Mouse (Mus musculus): ENCODE measurements at regions not wholly inside any gene's neighbourhood (a gene's known extent, or its start where the extent isn't known, plus 50 kb on each side); places are given as distances from the start of the nearest gene placed in this dataset.

DNA sequence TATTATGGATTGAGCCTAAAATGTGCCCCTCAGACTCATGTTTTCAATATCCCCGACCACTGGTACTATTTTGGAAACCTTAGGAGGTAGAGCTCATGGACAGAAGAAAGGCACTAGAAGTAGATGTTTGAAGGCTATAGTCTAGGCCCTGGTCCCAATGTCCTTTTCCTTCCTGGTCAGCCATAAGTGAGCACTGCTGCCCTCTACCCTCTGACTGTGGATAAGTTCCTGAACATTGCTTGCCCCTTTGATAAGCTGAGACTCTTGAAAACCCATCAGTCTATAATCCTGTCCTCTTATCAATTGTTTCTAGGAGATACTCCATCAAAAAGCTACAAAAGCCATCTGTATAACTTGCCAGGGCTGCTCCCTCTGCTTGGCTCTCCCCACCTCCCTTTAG lies 121.2 kb upstream of the Tenm3 start:
- H3K27me3 ChIP-seq (ENCODE audit: control insufficient read depth, insufficient read depth, insufficient read length): no peaks in the 10 kb centered on the region
- H3K4me3 ChIP-seq: no peak overlapping the region
- no peak overlapping the region for H3ac ChIP-seq (ENCODE audit: control insufficient read depth, insufficient read length)
- no peak overlapping the region for H3K4me2 ChIP-seq (ENCODE audit: low read depth)
- H3K36me3 ChIP-seq (ENCODE audit: control insufficient read depth, insufficient read depth): no peaks in the 10 kb centered on the region
- H3K79me2 ChIP-seq (ENCODE audit: control insufficient read depth, insufficient read depth): no peaks in the 10 kb centered on the region
- TF ChIP-seq SRF (IDR thresholded peaks at IDR 0.05; ENCODE audit: control insufficient read depth, insufficient read length, low read depth): no peak
- TF ChIP-seq POLR2AphosphoS2 (IDR thresholded peaks at IDR 0.05; ENCODE audit: insufficient read length, low read depth): no peak
- no peak for TF ChIP-seq MYOD1 (IDR thresholded peaks at IDR 0.05; ENCODE audit: control insufficient read depth in 1 of 3, insufficient read length in 2 of 3, low read depth in 2 of 3)
- no peak for TF ChIP-seq E2F4 (IDR thresholded peaks at IDR 0.05; ENCODE audit: insufficient read depth)
- no peak for TF ChIP-seq REST (IDR thresholded peaks at IDR 0.05; ENCODE audit: insufficient read depth, insufficient read length)
- TF ChIP-seq TCF3 (IDR thresholded peaks at IDR 0.05; ENCODE audit: insufficient read length, low read depth): no peak

DNA sequence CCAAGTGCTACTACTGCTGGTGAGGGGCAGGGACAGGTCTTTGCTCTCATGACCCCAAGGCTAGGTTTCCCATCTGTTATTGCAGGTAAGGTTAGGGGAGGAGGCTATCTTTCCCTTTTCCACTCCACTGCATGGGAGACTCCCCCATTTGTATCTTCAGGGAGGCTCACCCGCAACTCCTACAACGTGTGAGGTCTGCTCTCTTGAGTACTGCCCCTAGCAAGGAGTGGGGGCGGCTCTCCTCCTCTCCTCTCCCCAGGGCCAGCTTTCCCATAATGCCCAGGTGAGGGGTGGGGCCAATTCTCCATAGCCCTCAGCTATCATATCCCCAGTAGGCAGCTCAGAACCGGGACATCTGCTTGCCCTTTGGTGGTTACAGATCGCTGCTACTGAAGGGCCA lies 113.9 kb upstream of the Tenm3 start:
- TF ChIP-seq USF1 (IDR thresholded peaks at IDR 0.05; ENCODE audit: low read depth) (no peak), E2F4 (IDR thresholded peaks at IDR 0.05; ENCODE audit: insufficient read depth) (no peak), CEBPB (IDR thresholded peaks at IDR 0.05; ENCODE audit: insufficient read depth, poor library complexity, severe bottlenecking) (no peak), TCF3 (IDR thresholded peaks at IDR 0.05; ENCODE audit: insufficient read length, low read depth) (no peak), MYOG (IDR thresholded peaks at IDR 0.05; ENCODE audit: control insufficient read depth in 1 of 3, insufficient read depth in 1 of 3, insufficient read length in 2 of 3, low read depth in 2 of 3) (no peak), SRF (IDR thresholded peaks at IDR 0.05; ENCODE audit: control insufficient read depth, insufficient read length, low read depth) (no peak), REST (IDR thresholded peaks at IDR 0.05; ENCODE audit: insufficient read depth, insufficient read length) (no peak), TCF12 (IDR thresholded peaks at IDR 0.05; ENCODE audit: insufficient read depth, poor library complexity, severe bottlenecking) (no peak), POLR2A (IDR thresholded peaks at IDR 0.05; ENCODE audit: insufficient read length, low read depth) (no peak), MAX (IDR thresholded peaks at IDR 0.05; ENCODE audit: low read depth) (no peak), POLR2AphosphoS2 (IDR thresholded peaks at IDR 0.05; ENCODE audit: insufficient read length, low read depth) (no peak), MYOD1 (IDR thresholded peaks at IDR 0.05; ENCODE audit: control insufficient read depth in 1 of 3, insufficient read length in 2 of 3, low read depth in 2 of 3) (no peak)
- H3K27me3 ChIP-seq (ENCODE audit: control insufficient read depth, insufficient read depth, insufficient read length): no peaks in the 10 kb centered on the region
- H3K4me2 ChIP-seq (ENCODE audit: low read depth): no peak overlapping the region
- no peak overlapping the region for H3ac ChIP-seq (ENCODE audit: control insufficient read depth, insufficient read length)
- no peaks in the 10 kb centered on the region for H3K79me2 ChIP-seq (ENCODE audit: control insufficient read depth, insufficient read depth)
- no peak overlapping the region for H3K4me3 ChIP-seq
- H3K36me3 ChIP-seq (ENCODE audit: control insufficient read depth, insufficient read depth): no peaks in the 10 kb centered on the region

DNA sequence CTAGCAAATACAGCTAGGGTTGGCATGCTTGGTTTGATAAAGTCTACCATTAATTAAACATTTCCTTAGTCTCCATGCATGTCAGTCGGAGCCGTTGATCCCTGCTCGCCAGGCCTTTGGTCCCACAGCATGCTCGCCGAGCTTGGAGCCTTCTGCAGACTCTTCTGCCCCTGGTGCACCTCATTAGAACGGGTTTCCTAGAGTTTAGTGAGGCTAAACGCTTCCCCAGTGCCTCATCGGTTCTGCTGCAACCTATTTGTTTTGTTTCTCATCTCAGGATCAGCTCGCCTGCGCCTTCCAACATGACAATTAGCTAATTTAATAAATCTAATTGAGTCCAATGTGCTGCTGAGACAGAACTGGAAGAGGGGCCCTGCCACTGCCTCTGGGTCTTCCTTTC lies 107.7 kb upstream of the Tenm3 start:
- Histone ChIP-seq H3K4me2 (ENCODE audit: low read depth) (no peak overlapping the region), H3K79me2 (ENCODE audit: control insufficient read depth, insufficient read depth) (no peaks in the 10 kb centered on the region), H3K36me3 (ENCODE audit: control insufficient read depth, insufficient read depth) (no peaks in the 10 kb centered on the region), H3K27me3 (ENCODE audit: control insufficient read depth, insufficient read depth, insufficient read length) (no peaks in the 10 kb centered on the region), H3ac (ENCODE audit: control insufficient read depth, insufficient read length) (no peak overlapping the region), H3K4me3 (no peak overlapping the region)
- TF ChIP-seq REST (IDR thresholded peaks at IDR 0.05; ENCODE audit: insufficient read depth, insufficient read length) (no peak), CEBPB (IDR thresholded peaks at IDR 0.05; ENCODE audit: insufficient read depth, poor library complexity, severe bottlenecking) (no peak), SRF (IDR thresholded peaks at IDR 0.05; ENCODE audit: control insufficient read depth, insufficient read length, low read depth) (no peak), POLR2A (IDR thresholded peaks at IDR 0.05; ENCODE audit: insufficient read length, low read depth) (no peak), MYOD1 (IDR thresholded peaks at IDR 0.05; ENCODE audit: control insufficient read depth in 1 of 3, insufficient read length in 2 of 3, low read depth in 2 of 3) (no peak), MAX (IDR thresholded peaks at IDR 0.05; ENCODE audit: low read depth) (no peak)

DNA sequence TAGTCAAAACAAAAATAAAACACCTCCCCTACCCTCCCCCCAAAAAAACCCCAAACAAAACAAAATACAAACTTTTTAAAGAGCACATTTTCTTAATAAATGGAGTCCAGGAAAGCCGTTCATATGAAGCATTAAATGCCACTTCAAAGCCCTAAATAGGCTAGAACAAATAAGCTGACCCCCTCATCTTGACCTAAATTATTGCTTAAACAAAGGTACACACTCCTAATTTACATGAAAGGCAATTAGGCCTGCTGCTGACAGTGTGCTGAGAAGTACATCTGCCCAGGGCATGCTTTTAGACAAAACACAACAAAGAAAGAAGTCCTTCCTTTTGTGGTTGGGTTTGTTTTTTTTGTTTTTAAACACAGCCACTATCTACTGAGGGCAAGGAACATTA lies 100.4 kb upstream of the Tenm3 start:
- H3K27me3 ChIP-seq (ENCODE audit: control insufficient read depth, insufficient read depth, insufficient read length): no peaks in the 10 kb centered on the region

DNA sequence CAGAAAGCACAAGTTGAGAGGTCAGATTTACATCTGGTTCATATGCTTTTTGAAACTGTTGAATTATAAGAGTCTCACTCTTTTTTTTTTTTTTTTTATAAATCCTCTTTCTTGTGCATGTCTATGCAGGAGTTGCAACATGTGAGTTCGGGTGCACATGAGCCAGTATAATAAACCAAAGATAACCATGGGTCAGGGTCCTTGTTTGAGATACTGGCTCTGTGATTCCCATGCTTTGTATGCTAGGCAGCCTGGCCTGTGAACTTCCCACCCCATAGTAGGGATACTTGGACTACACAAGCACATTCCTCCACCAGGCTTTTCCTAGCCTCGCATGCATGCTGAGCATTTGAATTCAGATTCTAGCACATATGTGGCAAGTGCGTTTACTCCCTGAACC lies 93.4 kb upstream of the Tenm3 start:
- H3K4me3 ChIP-seq: no peak overlapping the region
- TF ChIP-seq E2F4 (IDR thresholded peaks at IDR 0.05; ENCODE audit: insufficient read depth) (no peak), CEBPB (IDR thresholded peaks at IDR 0.05; ENCODE audit: insufficient read depth, poor library complexity, severe bottlenecking) (no peak), POLR2A (IDR thresholded peaks at IDR 0.05; ENCODE audit: insufficient read length, low read depth) (no peak), SRF (IDR thresholded peaks at IDR 0.05; ENCODE audit: control insufficient read depth, insufficient read length, low read depth) (no peak), REST (IDR thresholded peaks at IDR 0.05; ENCODE audit: insufficient read depth, insufficient read length) (no peak), USF1 (IDR thresholded peaks at IDR 0.05; ENCODE audit: low read depth) (no peak), POLR2AphosphoS2 (IDR thresholded peaks at IDR 0.05; ENCODE audit: insufficient read length, low read depth) (no peak), MYOG (IDR thresholded peaks at IDR 0.05; ENCODE audit: control insufficient read depth in 1 of 3, insufficient read depth in 1 of 3, insufficient read length in 2 of 3, low read depth in 2 of 3) (no peak), TCF12 (IDR thresholded peaks at IDR 0.05; ENCODE audit: insufficient read depth, poor library complexity, severe bottlenecking) (no peak), MYOD1 (IDR thresholded peaks at IDR 0.05; ENCODE audit: control insufficient read depth in 1 of 3, insufficient read length in 2 of 3, low read depth in 2 of 3) (no peak), TCF3 (IDR thresholded peaks at IDR 0.05; ENCODE audit: insufficient read length, low read depth) (no peak)
- no peaks in the 10 kb centered on the region for H3K27me3 ChIP-seq (ENCODE audit: control insufficient read depth, insufficient read depth, insufficient read length)
- H3K79me2 ChIP-seq (ENCODE audit: control insufficient read depth, insufficient read depth): no peaks in the 10 kb centered on the region
- no peaks in the 10 kb centered on the region for H3K36me3 ChIP-seq (ENCODE audit: control insufficient read depth, insufficient read depth)
- H3ac ChIP-seq (ENCODE audit: control insufficient read depth, insufficient read length): no peak overlapping the region
- H3K4me2 ChIP-seq (ENCODE audit: low read depth): no peak overlapping the region

More for the DNA sequence above, 100.4 kb upstream of the Tenm3 start:
- no peak overlapping the region for H3ac ChIP-seq (ENCODE audit: control insufficient read depth, insufficient read length)
- no peak overlapping the region for H3K4me2 ChIP-seq (ENCODE audit: low read depth)
- no peak overlapping the region for H3K4me3 ChIP-seq
- no peaks in the 10 kb centered on the region for H3K36me3 ChIP-seq (ENCODE audit: control insufficient read depth, insufficient read depth)
- no peaks in the 10 kb centered on the region for H3K79me2 ChIP-seq (ENCODE audit: control insufficient read depth, insufficient read depth)
- no peak for TF ChIP-seq MYOD1 (IDR thresholded peaks at IDR 0.05; ENCODE audit: control insufficient read depth in 1 of 3, insufficient read length in 2 of 3, low read depth in 2 of 3)
- no peak for TF ChIP-seq REST (IDR thresholded peaks at IDR 0.05; ENCODE audit: insufficient read depth, insufficient read length)
- no peak for TF ChIP-seq POLR2AphosphoS2 (IDR thresholded peaks at IDR 0.05; ENCODE audit: insufficient read length, low read depth)
- TF ChIP-seq SRF (IDR thresholded peaks at IDR 0.05; ENCODE audit: control insufficient read depth, insufficient read length, low read depth): no peak
- TF ChIP-seq USF1 (IDR thresholded peaks at IDR 0.05; ENCODE audit: low read depth): no peak
- TF ChIP-seq E2F4 (IDR thresholded peaks at IDR 0.05; ENCODE audit: insufficient read depth): no peak
- no peak for TF ChIP-seq POLR2A (IDR thresholded peaks at IDR 0.05; ENCODE audit: insufficient read length, low read depth)
- no peak for TF ChIP-seq TCF12 (IDR thresholded peaks at IDR 0.05; ENCODE audit: insufficient read depth, poor library complexity, severe bottlenecking)
- TF ChIP-seq TCF3 (IDR thresholded peaks at IDR 0.05; ENCODE audit: insufficient read length, low read depth): no peak
- TF ChIP-seq MYOG (IDR thresholded peaks at IDR 0.05; ENCODE audit: control insufficient read depth in 1 of 3, insufficient read depth in 1 of 3, insufficient read length in 2 of 3, low read depth in 2 of 3): no peak
- TF ChIP-seq CEBPB (IDR thresholded peaks at IDR 0.05; ENCODE audit: insufficient read depth, poor library complexity, severe bottlenecking): no peak
- no peak for TF ChIP-seq MAX (IDR thresholded peaks at IDR 0.05; ENCODE audit: low read depth)

Measured in myocyte (in vitro differentiated cells).